8 mouse cellular contexts compared by ENCODE assay signal in the genomic region with DNA sequence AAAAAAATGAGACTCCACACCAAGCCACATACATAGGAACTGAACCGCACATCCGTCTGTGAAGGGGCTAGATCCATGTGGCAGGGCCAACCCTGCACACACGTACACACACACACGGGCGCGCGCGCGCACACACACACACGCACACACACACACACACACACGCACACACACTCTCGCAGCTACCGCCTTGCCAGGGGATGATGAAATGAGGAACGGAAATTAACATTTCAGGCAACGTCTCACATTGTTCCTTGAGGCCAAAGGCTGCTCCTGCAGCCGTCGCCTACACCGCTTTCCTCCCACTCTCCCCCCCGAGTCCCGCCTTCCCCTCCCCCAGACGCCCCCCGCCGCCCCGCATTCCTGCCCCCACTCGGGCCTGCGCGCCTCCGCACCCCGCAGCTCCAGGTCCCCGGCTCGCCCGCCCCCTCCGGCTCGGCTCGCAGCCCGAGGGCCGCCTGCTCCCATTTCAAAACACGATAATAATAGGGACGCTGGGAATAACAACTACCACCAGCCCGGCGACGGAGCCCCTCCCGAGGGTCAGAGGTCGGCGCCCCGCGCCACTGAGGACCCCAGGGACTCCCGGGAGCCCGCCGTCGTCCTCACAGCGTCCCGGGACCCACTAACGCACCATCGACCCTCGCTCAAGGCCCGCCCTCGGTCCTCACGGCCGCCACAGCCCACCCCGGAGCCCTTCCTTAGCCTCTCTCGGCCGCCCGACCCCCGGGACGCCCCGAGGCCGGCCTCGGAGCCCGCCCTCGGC. TPM values are rescaled to one million over a fixed set of nuclear protein-coding genes. Genes with fewer than 3 reads are reported as not detected.
DNase-seq lines count a peak whose midpoint lies in the region; ATAC-seq and TF ChIP-seq lines count a peak whose summit lies in the region.

No protein-coding gene starts in this region.

- peak; percentile 71 for DNase-seq in ES-CJ7 (ENCODE audit: low read depth, low spot score)
- peak; percentile 67 for DNase-seq in cerebellum, adult 11-12 months
- peak; percentile 73 for DNase-seq in forebrain, postnatal 0 days
- DNase-seq in heart, postnatal 4 days, result peak; percentile 62
- peak; percentile 60 to 69 for DNase-seq in layer of hippocampus, postnatal 10 days (ENCODE audit: low spot score in 2 of 2)
- peak; percentile 90 for DNase-seq in lung, postnatal 0 days (ENCODE audit: low spot score)
- DNase-seq in ovary, postnatal 14 days (ENCODE audit: low spot score), result peak; percentile 37
- DNase-seq in thymus, postnatal 14 days, result peak; percentile 79

- ATAC-seq in forebrain, postnatal 0 days, result no peak
- peak; percentile 1; the same call in 1 of the 2 replicates for ATAC-seq in lung, postnatal 0 days

- H3K36me3 ChIP-seq in forebrain, postnatal 0 days (ENCODE audit: insufficient read depth), result no peaks in the 10 kb centered on the region; the same call in 1 of the 2 replicates
- no peaks in the 10 kb centered on the region for H3K36me3 ChIP-seq in lung, postnatal 0 days (ENCODE audit: insufficient read depth, low read length)

- 0 out of 2 replicates have a peak, but pooled peaks have one; percentile 5 for TF ChIP-seq EP300 in lung, postnatal 0 days (IDR thresholded peaks at IDR 0.05)

- peak overlapping the region; percentile 97 for H3K27ac ChIP-seq in forebrain, postnatal 0 days (ENCODE audit: low read depth, low read length)
- H3K27ac ChIP-seq in lung, postnatal 0 days (ENCODE audit: low read length), result peak overlapping the region; percentile 100

- no peaks in the 10 kb centered on the region for H3K27me3 ChIP-seq in forebrain, postnatal 0 days (ENCODE audit: insufficient read depth, low read length)
- no peaks in the 10 kb centered on the region for H3K27me3 ChIP-seq in lung, postnatal 0 days (replicated peaks; ENCODE audit: insufficient read depth, low read length)

- peak; percentile 24; the same call in 1 of the 2 replicates for TF ChIP-seq CTCF in forebrain, postnatal 0 days (IDR thresholded peaks at IDR 0.05; ENCODE audit: low read depth)
- TF ChIP-seq CTCF in lung, postnatal 0 days (IDR thresholded peaks at IDR 0.05), result peak; percentile 43

- H3K4me2 ChIP-seq in forebrain, postnatal 0 days (ENCODE audit: low read depth), result peak overlapping the region; percentile 71
- peak overlapping the region; percentile 76 for H3K4me2 ChIP-seq in lung, postnatal 0 days (replicated peaks; ENCODE audit: low read depth, low read length)

- 2% methylated on average over 64 of the region's 71 CpGs for WGBS in forebrain, postnatal 0 days
- WGBS in lung, postnatal 0 days, result under 1% methylated on average over 44 of the region's 71 CpGs

- peaks cover 22% of the 10 kb centered on the region for H3K4me1 ChIP-seq in forebrain, postnatal 0 days (ENCODE audit: insufficient read depth)
- peaks cover 12% of the 10 kb centered on the region; the same call in 1 of the 2 replicates for H3K4me1 ChIP-seq in lung, postnatal 0 days (ENCODE audit: insufficient read depth, low read depth, low read length)

- H3K9me3 ChIP-seq in forebrain, postnatal 0 days (ENCODE audit: low read length), result no peaks in the 10 kb centered on the region
- no peaks in the 10 kb centered on the region for H3K9me3 ChIP-seq in lung, postnatal 0 days (ENCODE audit: low read length)

- H3K9ac ChIP-seq in forebrain, postnatal 0 days, result peak overlapping the region; percentile 96
- H3K9ac ChIP-seq in lung, postnatal 0 days (replicated peaks; ENCODE audit: low read depth), result peak overlapping the region; percentile 93

- peak overlapping the region; percentile 99 for H3K4me3 ChIP-seq in forebrain, postnatal 0 days (ENCODE audit: low read depth, low read length)
- H3K4me3 ChIP-seq in lung, postnatal 0 days (ENCODE audit: low read depth, low read length), result peak overlapping the region; percentile 100

RNA-seq across cellular contexts. Expression of a gene that starts 0.9 kb away (rescaled TPM):
- 88.7 and 103 TPM in 2 replicates for total RNA-seq in forebrain, postnatal 0 days (2014; rRNA removed)
- 69.4 and 73.5 TPM in 2 replicates for polyA plus RNA-seq in forebrain, postnatal 0 days (2015; fragmentation: Nextera tagmentation; extraction: Ambion mirVana)
- total RNA-seq in heart, postnatal 4 days (2021), result 10 to 100 TPM; 85.2 to 86.3 TPM
- total RNA-seq in layer of hippocampus, postnatal 10 days (2021), result 100 to 1,000 TPM; 147 to 160 TPM
- polyA plus RNA-seq in lung, postnatal 0 days (2015; fragmentation: Nextera tagmentation; extraction: Ambion mirVana), result 46.5 and 60.1 TPM in 2 replicates

RNA-seq across cellular contexts. Expression of a gene that starts 21.6 kb away (rescaled TPM):
- total RNA-seq in forebrain, postnatal 0 days (2014; rRNA removed), result 56.2 and 62.8 TPM in 2 replicates
- 39.8 and 52.9 TPM in 2 replicates for polyA plus RNA-seq in forebrain, postnatal 0 days (2015; fragmentation: Nextera tagmentation; extraction: Ambion mirVana)
- 10 to 100 TPM; 68.5 to 76.5 TPM for total RNA-seq in heart, postnatal 4 days (2021)
- total RNA-seq in layer of hippocampus, postnatal 10 days (2021), result 10 to 100 TPM; 65.8 to 75.5 TPM
- 22.7 and 27.3 TPM in 2 replicates for polyA plus RNA-seq in lung, postnatal 0 days (2015; fragmentation: Nextera tagmentation; extraction: Ambion mirVana)

Comparison
In these comparisons a context has a peak if more than half of its experiments do, and no peak if none do; other contexts are left out.
1. DNase-seq: peak in every context shown above with its lines; median percentile 90 in lung, postnatal 0 days; 79 in thymus, postnatal 14 days; 73 in forebrain, postnatal 0 days; 71 in ES-CJ7; 67 in cerebellum, adult 11-12 months; 64 in layer of hippocampus, postnatal 10 days; 62 in heart, postnatal 4 days; 37 in ovary, postnatal 14 days.